In genomic region chr5:8840887-8841286, GRCm38 (mm10) we compare ENCODE assay signal across 8 mouse cellular contexts. TPM values are rescaled to one million over a fixed set of nuclear protein-coding genes. Genes with fewer than 3 reads are reported as not detected.
DNase-seq lines count a peak whose midpoint lies in the region; ATAC-seq and TF ChIP-seq lines count a peak whose summit lies in the region.

No protein-coding gene starts in this region.

- DNase-seq in kidney, adult 11 months: peak; percentile 45
- peak; percentile 61 for DNase-seq in adrenal gland, postnatal 25 days
- peak; percentile 24 to 44 for DNase-seq in left cerebral cortex, postnatal 25 days (ENCODE audit: low spot score in 2 of 2)
- peak; percentile 61 for DNase-seq in stomach, postnatal 0 days (ENCODE audit: low spot score)

- ATAC-seq in kidney, embryonic 15.5 days (replicated peaks; ENCODE audit: low FRiP score): no peak
- ATAC-seq in erythroblast, adult 5-6 weeks (replicated peaks; ENCODE audit: low FRiP score, poor library complexity, severe bottlenecking): peak; percentile 87
- peak; percentile 52; the same call in 1 of the 2 replicates for ATAC-seq in hindbrain, embryonic 13.5 days (ENCODE audit: low FRiP score)
- ATAC-seq in midbrain, embryonic 15.5 days (replicated peaks): peak; percentile 67; the same call in 1 of the 2 replicates
- no peak for ATAC-seq in stomach, postnatal 0 days (ENCODE audit: low FRiP score, low TSS enrichment)

- H3K4me3 ChIP-seq in kidney, embryonic 15.5 days (replicated peaks): no peak overlapping the region
- no peak overlapping the region for H3K4me3 ChIP-seq in hindbrain, embryonic 13.5 days
- H3K4me3 ChIP-seq in midbrain, embryonic 15.5 days: no peak overlapping the region
- no peak overlapping the region for H3K4me3 ChIP-seq in stomach, postnatal 0 days (ENCODE audit: low read depth, low read length)

- H3K36me3 ChIP-seq in kidney, embryonic 15.5 days: no peaks in the 10 kb centered on the region
- H3K36me3 ChIP-seq in hindbrain, embryonic 13.5 days: no peaks in the 10 kb centered on the region
- no peaks in the 10 kb centered on the region for H3K36me3 ChIP-seq in midbrain, embryonic 15.5 days (replicated peaks)
- no peaks in the 10 kb centered on the region for H3K36me3 ChIP-seq in stomach, postnatal 0 days (ENCODE audit: control insufficient read depth, insufficient read depth, low read length)

- WGBS in kidney, embryonic 15.5 days: 42% methylated on average over 5 of the region's 5 CpGs
- WGBS in hindbrain, embryonic 13.5 days: 33% methylated on average over 5 of the region's 5 CpGs
- 40% methylated on average over 5 of the region's 5 CpGs for WGBS in midbrain, embryonic 15.5 days
- WGBS in stomach, postnatal 0 days: 46% methylated on average over 5 of the region's 5 CpGs

- H3K4me1 ChIP-seq in kidney, embryonic 15.5 days: 0 out of 2 replicates have a peak, but pooled peaks cover 4% of the 10 kb centered on the region
- H3K4me1 ChIP-seq in hindbrain, embryonic 13.5 days (replicated peaks): no peaks in the 10 kb centered on the region; the same call in 1 of the 2 replicates
- no peaks in the 10 kb centered on the region for H3K4me1 ChIP-seq in midbrain, embryonic 15.5 days
- no peaks in the 10 kb centered on the region for H3K4me1 ChIP-seq in stomach, postnatal 0 days (replicated peaks; ENCODE audit: control insufficient read depth, insufficient read depth)

- H3K27me3 ChIP-seq in kidney, embryonic 15.5 days: no peaks in the 10 kb centered on the region
- H3K27me3 ChIP-seq in hindbrain, embryonic 13.5 days: no peaks in the 10 kb centered on the region
- no peaks in the 10 kb centered on the region for H3K27me3 ChIP-seq in midbrain, embryonic 15.5 days (replicated peaks)
- H3K27me3 ChIP-seq in stomach, postnatal 0 days (ENCODE audit: control insufficient read depth, insufficient read depth, low read length): no peaks in the 10 kb centered on the region

- no peak for TF ChIP-seq EP300 in stomach, postnatal 0 days (optimal IDR thresholded peaks at IDR 0.05)

- H3K27ac ChIP-seq in kidney, embryonic 15.5 days: no peak overlapping the region
- no peak overlapping the region for H3K27ac ChIP-seq in hindbrain, embryonic 13.5 days
- no peak overlapping the region for H3K27ac ChIP-seq in midbrain, embryonic 15.5 days
- no peak overlapping the region for H3K27ac ChIP-seq in stomach, postnatal 0 days (replicated peaks)

- H3K9ac ChIP-seq in kidney, embryonic 15.5 days: no peak overlapping the region
- no peak overlapping the region for H3K9ac ChIP-seq in hindbrain, embryonic 13.5 days
- no peak overlapping the region for H3K9ac ChIP-seq in midbrain, embryonic 15.5 days
- no peak overlapping the region for H3K9ac ChIP-seq in stomach, postnatal 0 days (ENCODE audit: low read length)

- H3K9me3 ChIP-seq in kidney, embryonic 15.5 days (replicated peaks): no peaks in the 10 kb centered on the region
- no peaks in the 10 kb centered on the region for H3K9me3 ChIP-seq in hindbrain, embryonic 13.5 days
- no peaks in the 10 kb centered on the region for H3K9me3 ChIP-seq in midbrain, embryonic 15.5 days
- no peaks in the 10 kb centered on the region for H3K9me3 ChIP-seq in stomach, postnatal 0 days (ENCODE audit: control insufficient read depth, low read length)

- TF ChIP-seq CTCF in stomach, postnatal 0 days (IDR thresholded peaks at IDR 0.05; ENCODE audit: low read depth): peak; percentile 77

- intact Hi-C loops in left cerebral cortex, postnatal 25 days (cut with DNase I): no loop called here

- H3K4me2 ChIP-seq in kidney, embryonic 15.5 days: no peak overlapping the region
- no peak overlapping the region for H3K4me2 ChIP-seq in hindbrain, embryonic 13.5 days
- no peak overlapping the region for H3K4me2 ChIP-seq in midbrain, embryonic 15.5 days
- no peak overlapping the region for H3K4me2 ChIP-seq in stomach, postnatal 0 days (replicated peaks; ENCODE audit: low read depth)

RNA-seq across cellular contexts. Expression of gene Abcb1b, which starts 42.9 kb away (rescaled TPM):
- polyA plus RNA-seq in kidney, embryonic 15.5 days (2015; fragmentation: Nextera tagmentation; extraction: Ambion mirVana): 1.2 and 3.4 TPM in 2 replicates
- total RNA-seq in adrenal gland, postnatal 25 days (2021): 2,242 and 2,571 TPM in 2 replicates
- 0.58 and 0.63 TPM in 2 replicates for total RNA-seq in erythroblast, adult 5-6 weeks (2015; ENCODE audit: low replicate concordance)
- total RNA-seq in erythroblast, adult 5-6 weeks (2017; ENCODE audit: low replicate concordance): 0.60 and 8.4 TPM in 2 replicates
- 0.23 and 0.87 TPM in 2 replicates for polyA plus RNA-seq in hindbrain, embryonic 13.5 days (2015; fragmentation: Nextera tagmentation; extraction: Ambion mirVana)
- total RNA-seq in left cerebral cortex, postnatal 25 days (2021): 1 to 10 TPM; 2.1 to 2.8 TPM
- polyA plus RNA-seq in midbrain, embryonic 15.5 days (2015; fragmentation: Nextera tagmentation; extraction: Ambion mirVana): 0.44 and 0.82 TPM in 2 replicates
- polyA plus RNA-seq in stomach, postnatal 0 days (2015; fragmentation: Nextera tagmentation; extraction: Ambion mirVana): 2.2 and 2.6 TPM in 2 replicates

RNA-seq across cellular contexts. Expression of gene Abcb4, which starts 52.6 kb away (rescaled TPM):
- polyA plus RNA-seq in kidney, embryonic 15.5 days (2015; fragmentation: Nextera tagmentation; extraction: Ambion mirVana): 0.53 and 0.86 TPM in 2 replicates
- total RNA-seq in adrenal gland, postnatal 25 days (2021): 3.8 and 5.8 TPM in 2 replicates
- 169 and 174 TPM in 2 replicates for total RNA-seq in erythroblast, adult 5-6 weeks (2015; ENCODE audit: low replicate concordance)
- total RNA-seq in erythroblast, adult 5-6 weeks (2017; ENCODE audit: low replicate concordance): 418 and 429 TPM in 2 replicates
- polyA plus RNA-seq in hindbrain, embryonic 13.5 days (2015; fragmentation: Nextera tagmentation; extraction: Ambion mirVana): 0.74 and 0.95 TPM in 2 replicates
- total RNA-seq in left cerebral cortex, postnatal 25 days (2021): 1 to 10 TPM; 3.7 to 4.8 TPM
- polyA plus RNA-seq in midbrain, embryonic 15.5 days (2015; fragmentation: Nextera tagmentation; extraction: Ambion mirVana): 0.29 and 0.46 TPM in 2 replicates
- polyA plus RNA-seq in stomach, postnatal 0 days (2015; fragmentation: Nextera tagmentation; extraction: Ambion mirVana): 0.21 and 0.23 TPM in 2 replicates

Comparison
In these comparisons a context has a peak if more than half of its experiments do, and no peak if none do; other contexts are left out.
1. ATAC-seq: peak in erythroblast, adult 5-6 weeks (single experiment), hindbrain, embryonic 13.5 days (single experiment) and midbrain, embryonic 15.5 days (single experiment); none in kidney, embryonic 15.5 days (single experiment) and stomach, postnatal 0 days (single experiment).
2. Peak in every context shown above with its lines, with median percentiles within 50 percentile points of each other: DNase-seq.